Mouse (Mus musculus) myocyte (in vitro differentiated cells): ENCODE data around the gene Smim6.

Source experiments
- E2F4 ChIP-seq: IDR thresholded peaks from one replicate; pipeline ENCODE4 v1.6.1; 2011; ENCODE audit warnings: mild to moderate bottlenecking, control low read depth, moderate library complexity; ENCODE audit not compliant: insufficient read depth
- MAX ChIP-seq: IDR thresholded peaks from one replicate; pipeline ENCODE4 v1.6.1; 2011; ENCODE audit warnings: low read depth, mild to moderate bottlenecking, control low read depth
- POLR2A ChIP-seq: IDR thresholded peaks from one replicate; pipeline ENCODE4 v1.6.1; 2011; ENCODE audit warnings: low read depth, mild to moderate bottlenecking, control low read depth, moderate library complexity; ENCODE audit not compliant: insufficient read length
- REST ChIP-seq: IDR thresholded peaks from one replicate; pipeline ENCODE4 v1.6.1; 2011; ENCODE audit warnings: mild to moderate bottlenecking, control low read depth, moderate library complexity; ENCODE audit not compliant: insufficient read depth, insufficient read length
- TCF3 ChIP-seq: IDR thresholded peaks from one replicate; pipeline ENCODE4 v1.6.1; 2011; ENCODE audit warnings: low read depth, control low read depth; ENCODE audit not compliant: insufficient read length

GRCm38 (mm10) chr11:115919073-115919472 is 7.3 kb downstream of the Smim6 start:
- TF ChIP-seq POLR2A (no peak), E2F4 (no peak), REST (no peak), TCF3 (no peak), MAX (no peak)
